Mouse (Mus musculus): ENCODE results near the gene Duox1. TPM values are rescaled to one million over a fixed set of nuclear protein-coding genes. Genes with fewer than 3 reads are reported as not detected.

Gene Duox1
- polyA plus RNA-seq, 3 experiments from 2014 or later: not detected

- no peak for ATAC-seq
Observed at GRCm38 (mm10) chr2:122355389-122355788, 39.9 kb downstream of the Duox1 start.

- ATAC-seq: no peak
Observed at GRCm38 (mm10) chr2:122356187-122356586, 40.7 kb downstream of the Duox1 start.

- no peak for ATAC-seq
Observed at GRCm38 (mm10) chr2:122360310-122360709, 44.8 kb downstream of the Duox1 start.

GRCm38 (mm10) chr2:122361181-122361580 is 45.7 kb downstream of the Duox1 start:
- peak; percentile 45 for ATAC-seq

- no peak for ATAC-seq
Observed at GRCm38 (mm10) chr2:122361868-122362621, 46.6 kb downstream of the Duox1 start.

- ATAC-seq: no peak
Observed at GRCm38 (mm10) chr2:122362622-122363523, 47.4 kb downstream of the Duox1 start.

GRCm38 (mm10) chr2:122364352-122364944 is 49.0 kb downstream of the Duox1 start:
- ATAC-seq: no peak

GRCm38 (mm10) chr2:122365244-122365866 is 49.9 kb downstream of the Duox1 start:
- no peak for ATAC-seq

- ATAC-seq: no peak
Observed at GRCm38 (mm10) chr2:122366039-122366438, 50.6 kb downstream of the Duox1 start.

GRCm38 (mm10) chr2:122366706-122367105 is 51.2 kb downstream of the Duox1 start:
- no peak for ATAC-seq

- no peak for ATAC-seq
Observed at GRCm38 (mm10) chr2:122367181-122367580, 51.7 kb downstream of the Duox1 start.

- no peak for ATAC-seq
Observed at GRCm38 (mm10) chr2:122367701-122368080, 52.2 kb downstream of the Duox1 start.

GRCm38 (mm10) chr2:122368081-122368971 is 52.9 kb downstream of the Duox1 start:
- ATAC-seq: no peak

- peak; percentile 88 for ATAC-seq
Observed at GRCm38 (mm10) chr2:122368995-122369739, 53.7 kb downstream of the Duox1 start, which contains the start of gene Shf. Gene Shf, minus strand, starts transcription at chr2:122369162.

GRCm38 (mm10) chr2:122370101-122370750 is 54.8 kb downstream of the Duox1 start:
- no peak for ATAC-seq

GRCm38 (mm10) chr2:122372067-122372466 is 56.6 kb downstream of the Duox1 start:
- no peak for ATAC-seq

- ATAC-seq: no peak
Observed at GRCm38 (mm10) chr2:122372541-122372940, 57.1 kb downstream of the Duox1 start.

- no peak for ATAC-seq
Observed at GRCm38 (mm10) chr2:122374012-122374411, 58.5 kb downstream of the Duox1 start.

- no peak for ATAC-seq
Observed at GRCm38 (mm10) chr2:122374666-122375331, 59.3 kb downstream of the Duox1 start.

Measured in inflammation-experienced regulatory T-cells, adult 6 months (primary cell).